Mouse (Mus musculus) E14TG2a.4 (cell line): ENCODE results near the gene Dtx2.

Experiments used
- CTCF ChIP-seq: conservative IDR thresholded peaks from 2 replicates; pipeline ENCODE4 v1.5.1; 2014; ENCODE audit warnings: low read length
- NANOG ChIP-seq: IDR thresholded peaks from 2 replicates; pipeline ENCODE4 v1.6.1; 2014; ENCODE audit warnings: borderline replicate concordance, low read length, mixed read lengths
- POU5F1 ChIP-seq: IDR thresholded peaks from 2 replicates; pipeline ENCODE4 v1.6.1; 2014; ENCODE audit warnings: low read length, borderline replicate concordance

DNA sequence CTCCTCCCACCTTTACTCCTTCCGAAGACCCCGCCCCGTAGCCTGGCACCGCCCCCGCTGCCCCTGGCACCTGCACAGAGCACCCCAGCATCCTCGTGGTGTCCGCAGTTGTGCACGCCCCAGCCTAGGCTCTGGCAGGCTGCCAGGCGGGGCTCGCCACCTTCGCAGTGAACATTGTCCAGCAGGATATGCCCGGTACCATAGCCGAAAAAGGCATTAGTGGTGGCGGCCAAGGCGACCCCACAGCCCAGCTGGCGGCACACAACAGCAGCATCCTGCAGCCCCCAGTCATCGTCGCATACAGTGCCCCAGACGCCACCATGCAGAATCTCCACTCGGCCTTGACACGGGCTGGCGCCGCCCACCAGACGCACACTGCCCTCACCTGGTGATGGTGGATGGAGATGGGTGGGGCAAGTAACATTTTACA, 29.1 kb upstream of the Dtx2 start:
- TF ChIP-seq CTCF (no peak), NANOG (no peak), POU5F1 (no peak)
